Mouse (Mus musculus) olfactory bulb, adult 2 months (tissue): ENCODE results near the gene Map3k20.

Experiments used
- CTCF ChIP-seq: fragments of 200-500 bp; IDR thresholded peaks from 2 replicates; pipeline ENCODE4 v1.5.1; 2012; ENCODE audit warnings: low read depth, mild to moderate bottlenecking, low read length, moderate library complexity; ENCODE audit not compliant: insufficient read depth
- POLR2A ChIP-seq: fragments of 200-500 bp; IDR thresholded peaks from 2 replicates; pipeline ENCODE4 v1.6.1; 2012; ENCODE audit warnings: mild to moderate bottlenecking, low read depth, low read length, moderate library complexity; ENCODE audit not compliant: insufficient read depth

DNA sequence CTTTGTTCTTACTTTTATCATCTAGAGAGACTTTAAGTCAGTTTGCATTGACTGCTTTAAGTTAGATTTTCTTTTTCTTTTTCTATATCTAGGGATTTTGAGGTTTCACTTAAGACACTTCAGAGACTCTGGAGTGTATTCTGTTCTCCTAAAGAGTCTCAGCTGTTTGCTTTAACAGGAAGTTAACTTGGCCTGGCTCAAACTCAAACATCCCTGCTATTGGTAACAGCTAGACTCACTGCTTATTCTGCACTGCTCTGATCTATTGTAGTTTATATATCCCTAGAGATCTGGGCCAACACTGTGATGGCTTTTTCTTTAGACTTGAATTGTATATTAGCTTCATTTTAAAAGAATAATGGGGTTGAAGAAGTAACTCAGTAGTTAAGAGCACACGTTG is 182.2 kb downstream of the Map3k20 start:
- no peak for TF ChIP-seq CTCF
- TF ChIP-seq POLR2A, result no peak
